Mouse (Mus musculus): ENCODE measurements at regions not wholly inside any gene's neighbourhood (a gene's known extent, or its start where the extent isn't known, plus 50 kb on each side); places are given as distances from the start of the nearest gene placed in this dataset.
A peak's percentile ranks its signal among the peaks of the same experiment; 100 is the strongest.

DNA sequence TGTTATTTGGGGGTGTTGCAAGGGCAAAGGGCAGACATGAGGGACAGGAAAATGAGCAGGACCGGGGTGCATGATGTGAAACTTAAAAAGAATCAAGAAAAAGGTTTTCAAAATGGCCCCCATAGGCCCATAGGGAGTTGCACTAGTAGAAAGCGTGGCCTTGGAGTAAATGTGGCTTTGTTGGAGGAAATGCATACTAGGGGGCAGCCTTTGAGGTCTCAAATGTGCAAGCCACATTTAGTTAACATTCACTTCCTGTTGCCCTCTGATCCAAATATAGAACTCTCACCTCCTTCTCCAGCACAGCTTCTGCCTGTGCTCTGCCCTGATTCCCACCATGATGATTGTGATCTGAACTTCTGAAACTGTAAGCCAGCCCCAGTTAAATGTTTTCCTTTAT lies 173.2 kb downstream of the Kdr start:
- Histone ChIP-seq H3K4me1 (ENCODE audit: control insufficient read depth in 1 of 2, insufficient read depth in 2 of 2, low read length in 2 of 2) (peaks cover 3 to 28% of the 10 kb centered on the region in 2 experiments), H3K4me3 (ENCODE audit: control insufficient read depth in 1 of 2, insufficient read depth in 1 of 2, low read depth in 2 of 2, low read length in 2 of 2) (no peak overlapping the region), H3K9ac (ENCODE audit: control insufficient read depth, low read depth, low read length, poor library complexity, severe bottlenecking) (no peak overlapping the region), H3K36me3 (ENCODE audit: control insufficient read depth in 1 of 2, insufficient read depth in 2 of 2, low read length in 2 of 2) (peaks cover 0 to 12% of the 10 kb centered on the region in 2 experiments; a peak in 2 of 4 replicates), H3K27me3 (ENCODE audit: control insufficient read depth in 1 of 2, insufficient read depth in 2 of 2, low read length in 2 of 2) (no peaks in the 10 kb centered on the region; a peak in 1 of 4 replicates), H3K79me2 (ENCODE audit: control insufficient read depth, insufficient read depth, low read length, poor library complexity) (no peaks in the 10 kb centered on the region), H3K9me3 (replicated peaks; ENCODE audit: insufficient read depth, low read length) (no peaks in the 10 kb centered on the region), H3K27ac (ENCODE audit: control insufficient read depth, low read depth, low read length) (no peak overlapping the region)
- TF ChIP-seq BHLHE40 (IDR thresholded peaks at IDR 0.05; ENCODE audit: borderline replicate concordance, low read depth, low read length) (no peak), UBTF (IDR thresholded peaks at IDR 0.05; ENCODE audit: borderline replicate concordance, insufficient read depth, low read depth, low read length) (no peak), USF2 (IDR thresholded peaks at IDR 0.05; ENCODE audit: borderline replicate concordance in 1 of 2, insufficient read depth in 1 of 2, low read depth in 1 of 2, low read length in 2 of 2) (no peak), ZKSCAN1 (IDR thresholded peaks at IDR 0.05; ENCODE audit: low read depth, low read length) (no peak), GATA1 (IDR thresholded peaks at IDR 0.05; ENCODE audit: low read depth, low read length) (no peak), NRF1 (IDR thresholded peaks at IDR 0.05; ENCODE audit: insufficient read depth, low read depth, low read length, poor library complexity, severe bottlenecking) (no peak), JUND (IDR thresholded peaks at IDR 0.05; ENCODE audit: low read depth, low read length) (no peak), TAL1 (IDR thresholded peaks at IDR 0.05; ENCODE audit: low read length) (no peak), CHD2 (IDR thresholded peaks at IDR 0.05; ENCODE audit: low read length) (no peak), ETS1 (IDR thresholded peaks at IDR 0.05; ENCODE audit: low read depth, low read length) (no peak), MYB (IDR thresholded peaks at IDR 0.05; ENCODE audit: low read depth, low read length) (no peak), KAT2A (conservative IDR thresholded peaks at IDR 0.05; ENCODE audit: low read depth, low read length) (no peak), MXI1 (IDR thresholded peaks at IDR 0.05; ENCODE audit: low read depth, low read length) (no peak), NELFE (IDR thresholded peaks at IDR 0.05; ENCODE audit: low read depth, low read length) (no peak), MEF2A (IDR thresholded peaks at IDR 0.05; ENCODE audit: extremely low read depth, insufficient replicate concordance, low read depth, low read length, poor library complexity, severe bottlenecking) (no peak)
- no peak for DNase-seq (ENCODE audit: low read depth, low spot score)

DNA sequence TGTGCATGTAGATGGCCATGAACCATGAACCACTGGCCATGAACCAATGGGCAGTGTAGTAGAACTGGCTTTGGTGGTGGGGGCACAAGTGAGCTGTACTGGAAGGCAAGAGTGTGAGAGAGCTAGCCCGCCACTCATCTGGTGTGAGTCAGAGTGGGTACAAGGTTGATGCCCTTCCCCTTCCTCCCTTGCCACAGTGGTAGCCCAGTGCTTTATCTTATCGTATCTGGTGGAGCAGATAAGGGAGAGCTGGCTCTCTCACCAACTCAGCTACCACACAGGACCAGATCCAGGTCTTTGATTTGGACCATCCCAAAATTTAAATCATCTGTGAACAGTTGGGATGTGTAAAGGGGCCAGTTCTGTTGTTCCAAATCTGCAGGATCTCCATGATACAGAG lies 173.9 kb downstream of the Kdr start:
- no peak overlapping the region for H3K27ac ChIP-seq (ENCODE audit: control insufficient read depth, low read depth, low read length)
- peaks cover 3 to 32% of the 10 kb centered on the region in 2 experiments for H3K4me1 ChIP-seq (ENCODE audit: control insufficient read depth in 1 of 2, insufficient read depth in 2 of 2, low read length in 2 of 2)
- peaks cover 0 to 17% of the 10 kb centered on the region in 2 experiments; a peak in 2 of 4 replicates for H3K36me3 ChIP-seq (ENCODE audit: control insufficient read depth in 1 of 2, insufficient read depth in 2 of 2, low read length in 2 of 2)
- H3K4me3 ChIP-seq (ENCODE audit: control insufficient read depth in 1 of 2, insufficient read depth in 1 of 2, low read depth in 2 of 2, low read length in 2 of 2), result no peak overlapping the region
- TF ChIP-seq CHD1 (IDR thresholded peaks at IDR 0.05; ENCODE audit: low read depth, low read length) (no peak), GATA1 (IDR thresholded peaks at IDR 0.05; ENCODE audit: low read depth, low read length) (peak; percentile 63)
- no peaks in the 10 kb centered on the region for H3K9me3 ChIP-seq (replicated peaks; ENCODE audit: insufficient read depth, low read length)
- no peaks in the 10 kb centered on the region; a peak in 1 of 4 replicates for H3K27me3 ChIP-seq (ENCODE audit: control insufficient read depth in 1 of 2, insufficient read depth in 2 of 2, low read length in 2 of 2)
- no peaks in the 10 kb centered on the region for H3K79me2 ChIP-seq (ENCODE audit: control insufficient read depth, insufficient read depth, low read length, poor library complexity)
- DNase-seq (ENCODE audit: low read depth, low spot score), result no peak
- no peak overlapping the region for H3K9ac ChIP-seq (ENCODE audit: control insufficient read depth, low read depth, low read length, poor library complexity, severe bottlenecking)

Data from MEL (cell line).